Mouse (Mus musculus): Measurements from ENCODE around the gene Gpr173. TPM values are rescaled to one million over a fixed set of nuclear protein-coding genes. Genes with fewer than 3 reads are reported as not detected.

The Gpr173 gene
- total and polyA plus RNA-seq, 3 experiments, result 0.05 TPM; not detected in 2

GRCm38 (mm10) chrX:152307371-152307770 lies 61.1 kb downstream of the Gpr173 start:
- TF ChIP-seq TAL1 (conservative IDR thresholded peaks at IDR 0.05; ENCODE audit: low read depth, low read length) (no peak), GATA1 (IDR thresholded peaks at IDR 0.05; ENCODE audit: borderline replicate concordance, low read length) (no peak), CTCF (IDR thresholded peaks at IDR 0.05; ENCODE audit: low read depth, low read length) (no peak), GATA2 (IDR thresholded peaks at IDR 0.05; ENCODE audit: borderline replicate concordance, low read depth, low read length) (no peak), POLR2AphosphoS5 (IDR thresholded peaks at IDR 0.05; ENCODE audit: insufficient replicate concordance, low read depth, low read length) (no peak)
- H3K4me3 ChIP-seq (ENCODE audit: low read depth, low read length), result no peak overlapping the region
- H3K27me3 ChIP-seq (ENCODE audit: insufficient read depth, low read length), result no peaks in the 10 kb centered on the region
- H3K4me1 ChIP-seq (ENCODE audit: insufficient read depth, low read depth, low read length), result no peaks in the 10 kb centered on the region
- peaks cover 8% of the 10 kb centered on the region for H3K36me3 ChIP-seq (replicated peaks)
- H3K9me3 ChIP-seq (replicated peaks), result no peaks in the 10 kb centered on the region
- ATAC-seq (ENCODE audit: extremely low read depth, insufficient number of reproducible peaks, low FRiP score, poor library complexity, severe bottlenecking), result no peak; the same call in 1 of the 2 replicates
- DNase-seq (ENCODE audit: low spot score), result no peak

GRCm38 (mm10) chrX:152306224-152306623 lies 62.3 kb downstream of the Gpr173 start:
- no peak overlapping the region for H3K4me3 ChIP-seq (ENCODE audit: low read depth, low read length)
- no peaks in the 10 kb centered on the region for H3K9me3 ChIP-seq (replicated peaks)
- no peaks in the 10 kb centered on the region for H3K27me3 ChIP-seq (ENCODE audit: insufficient read depth, low read length)
- no peaks in the 10 kb centered on the region for H3K4me1 ChIP-seq (ENCODE audit: insufficient read depth, low read depth, low read length)
- TF ChIP-seq GATA2 (IDR thresholded peaks at IDR 0.05; ENCODE audit: borderline replicate concordance, low read depth, low read length) (no peak), GATA1 (IDR thresholded peaks at IDR 0.05; ENCODE audit: borderline replicate concordance, low read length) (no peak), CTCF (IDR thresholded peaks at IDR 0.05; ENCODE audit: low read depth, low read length) (no peak), POLR2AphosphoS5 (IDR thresholded peaks at IDR 0.05; ENCODE audit: insufficient replicate concordance, low read depth, low read length) (no peak), TAL1 (conservative IDR thresholded peaks at IDR 0.05; ENCODE audit: low read depth, low read length) (no peak)
- no peak for DNase-seq (ENCODE audit: low spot score)
- no peak for ATAC-seq (ENCODE audit: extremely low read depth, insufficient number of reproducible peaks, low FRiP score, poor library complexity, severe bottlenecking)
- peaks cover 8% of the 10 kb centered on the region for H3K36me3 ChIP-seq (replicated peaks)

Other genes starting within 250 kb of the Gpr173 start
- 0.24 and 0.38 TPM in 2 replicates for gene Iqsec2, start 224.4 kb downstream of the Gpr173 start, total RNA-seq (2014; fragmentation: Nextera tagmentation)
- under 0.01 and 0.05 TPM in 2 replicates for gene Iqsec2, start 224.4 kb downstream of the Gpr173 start, total RNA-seq (2017)
- 0.03 and 0.06 TPM in 2 replicates for gene Iqsec2, start 224.4 kb downstream of the Gpr173 start, polyA plus RNA-seq (2012)
- 99.4 and 130 TPM in 2 replicates for gene Kdm5c, start 135.7 kb downstream of the Gpr173 start, total RNA-seq (2014; fragmentation: Nextera tagmentation)
- gene Kdm5c, start 135.7 kb downstream of the Gpr173 start, total RNA-seq (2017), result 48.0 and 48.2 TPM in 2 replicates
- 67.7 and 71.5 TPM in 2 replicates for gene Kdm5c, start 135.7 kb downstream of the Gpr173 start, polyA plus RNA-seq (2012)
- gene Kantr, start 41.2 kb downstream of the Gpr173 start, total RNA-seq (2014; fragmentation: Nextera tagmentation), result 38.4 and 39.6 TPM in 2 replicates
- gene Kantr, start 41.2 kb downstream of the Gpr173 start, total RNA-seq (2017), result 2.1 and 2.7 TPM in 2 replicates
- gene Kantr, start 41.2 kb downstream of the Gpr173 start, polyA plus RNA-seq (2012), result 0.21 and 0.58 TPM in 2 replicates
- gene Tspyl2, start 26.3 kb downstream of the Gpr173 start, total RNA-seq (2014; fragmentation: Nextera tagmentation), result 19.2 and 20.2 TPM in 2 replicates
- gene Tspyl2, start 26.3 kb downstream of the Gpr173 start, total RNA-seq (2017), result 18.3 and 22.4 TPM in 2 replicates
- 8.1 and 8.7 TPM in 2 replicates for gene Tspyl2, start 26.3 kb downstream of the Gpr173 start, polyA plus RNA-seq (2012)
- not detected in 2 replicates for gene Cldn34a, start 194.6 kb upstream of the Gpr173 start, total RNA-seq (2014; fragmentation: Nextera tagmentation)
- gene Cldn34a, start 194.6 kb upstream of the Gpr173 start, total RNA-seq (2017), result 0.55 TPM in 1 of 2 replicates, not detected in the other
- not detected in 2 replicates for gene Cldn34a, start 194.6 kb upstream of the Gpr173 start, polyA plus RNA-seq (2012)